Comparison of ENCODE assay signal across 51 mouse cellular contexts in genomic region chr3:92607392-92607791, GRCm38 (mm10). TPM values are rescaled to one million over a fixed set of nuclear protein-coding genes. Genes with fewer than 3 reads are reported as not detected.
"Had no signal": no experiment of that assay in that cellular context is flagged by ENCODE, and none has a peak within 500 bp of the region (broad histone marks: within the 10 kb centered on the region; RNA-seq: fewer than 3 reads in every experiment).

Gene 2210017I01Rik, minus strand, starts transcription at chr3:92607492.

- H3K9me3 ChIP-seq: heart, embryonic 10.5 days; heart, embryonic 12.5 days; heart, embryonic 13.5 days; heart, embryonic 15.5 days; hindbrain, embryonic 10.5 days; hindbrain, embryonic 12.5 days; hindbrain, embryonic 13.5 days; hindbrain, embryonic 15.5 days; intestine, embryonic 15.5 days; kidney, embryonic 15.5 days had no signal

- ATAC-seq: hindbrain, embryonic 16.5 days; hindbrain, postnatal 0 days; inflammation-experienced regulatory T-cells, adult 6 months; intestine, embryonic 15.5 days; intestine, embryonic 16.5 days; intestine, postnatal 0 days had no signal

- DNase-seq: heart, postnatal 10 days; heart, postnatal 14 days; heart, postnatal 36 days; heart, postnatal 4 days; kidney, adult 11 months; kidney, adult 18-20 months; kidney, adult 2 months; kidney, adult 8-10 months; kidney, adult 9 months; kidney, postnatal 10 days; kidney, postnatal 14 days; kidney, postnatal 25 days; kidney, postnatal 36 days; kidney, postnatal 4 days; layer of hippocampus, adult 9-11 months; layer of hippocampus, postnatal 36 days had no signal

- H3K4me1 ChIP-seq: heart, embryonic 10.5 days; heart, embryonic 12.5 days; heart, embryonic 13.5 days; heart, embryonic 15.5 days; hindbrain, embryonic 10.5 days; hindbrain, embryonic 12.5 days; hindbrain, embryonic 13.5 days; hindbrain, embryonic 15.5 days; intestine, embryonic 15.5 days; kidney, embryonic 15.5 days had no signal

- H3K27ac ChIP-seq: heart, embryonic 10.5 days; heart, embryonic 13.5 days; heart, embryonic 15.5 days; hindbrain, embryonic 10.5 days; hindbrain, embryonic 12.5 days; hindbrain, embryonic 13.5 days; hindbrain, embryonic 14.5 days; hindbrain, embryonic 15.5 days; hindbrain, postnatal 0 days; intestine, embryonic 15.5 days; kidney, embryonic 15.5 days; kidney, postnatal 0 days; layer of hippocampus, adult 2 months had no signal

- H3K27me3 ChIP-seq: heart, embryonic 12.5 days; heart, embryonic 13.5 days; heart, embryonic 15.5 days; hindbrain, embryonic 12.5 days; hindbrain, embryonic 13.5 days; hindbrain, embryonic 15.5 days; intestine, embryonic 15.5 days; kidney, embryonic 15.5 days had no signal

- H3K4me2 ChIP-seq: heart, embryonic 11.5 days; heart, embryonic 12.5 days; heart, embryonic 13.5 days; heart, embryonic 15.5 days; hindbrain, embryonic 12.5 days; hindbrain, embryonic 13.5 days; hindbrain, embryonic 14.5 days; hindbrain, embryonic 15.5 days; intestine, embryonic 15.5 days; kidney, embryonic 15.5 days had no signal

- H3K4me3 ChIP-seq: heart, embryonic 10.5 days; heart, embryonic 12.5 days; heart, embryonic 13.5 days; heart, embryonic 15.5 days; hindbrain, embryonic 10.5 days; hindbrain, embryonic 12.5 days; hindbrain, embryonic 13.5 days; hindbrain, embryonic 15.5 days; intestine, embryonic 15.5 days; kidney, embryonic 15.5 days; layer of hippocampus, adult 2 months had no signal

- H3K9ac ChIP-seq: heart, embryonic 12.5 days; heart, embryonic 13.5 days; heart, embryonic 15.5 days; hindbrain, embryonic 12.5 days; hindbrain, embryonic 13.5 days; hindbrain, embryonic 14.5 days; hindbrain, embryonic 15.5 days; intestine, embryonic 15.5 days; kidney, embryonic 15.5 days had no signal

- H3K36me3 ChIP-seq: heart, embryonic 10.5 days; heart, embryonic 12.5 days; heart, embryonic 13.5 days; heart, embryonic 15.5 days; hindbrain, embryonic 10.5 days; hindbrain, embryonic 12.5 days; hindbrain, embryonic 13.5 days; hindbrain, embryonic 15.5 days; intestine, embryonic 15.5 days; kidney, embryonic 15.5 days had no signal

RNA-seq across cellular contexts. Expression of gene 2210017I01Rik, which starts in this region (rescaled TPM):
- total RNA-seq: heart, postnatal 10 days; heart, postnatal 14 days; heart, postnatal 25 days; heart, postnatal 36 days; heart, postnatal 4 days; hematopoietic stem cell, adult 5-6 weeks; hindbrain, postnatal 0 days; layer of hippocampus, adult 18-20 months; layer of hippocampus, adult 2 months; layer of hippocampus, adult 8-10 months; layer of hippocampus, postnatal 10 days; layer of hippocampus, postnatal 14 days; layer of hippocampus, postnatal 25 days; layer of hippocampus, postnatal 36 days; left cerebral cortex, adult 18-20 months had no signal
- polyA plus RNA-seq: heart, embryonic 10.5 days; heart, embryonic 11.5 days; heart, embryonic 12.5 days; heart, embryonic 13.5 days; heart, embryonic 14.5 days; heart, embryonic 15.5 days; heart, embryonic 16.5 days; heart, postnatal 0 days; hindbrain, embryonic 10.5 days; hindbrain, embryonic 11.5 days; hindbrain, embryonic 12.5 days; hindbrain, embryonic 13.5 days; hindbrain, embryonic 14.5 days; hindbrain, embryonic 15.5 days; hindbrain, embryonic 16.5 days; hindbrain, postnatal 0 days; inflammation-experienced regulatory T-cells, adult 6 months; intestine, embryonic 14.5 days; intestine, embryonic 15.5 days; intestine, embryonic 16.5 days; kidney, adult 2 months; kidney, embryonic 14.5 days; kidney, embryonic 15.5 days; kidney, embryonic 16.5 days; kidney, postnatal 0 days; large intestine, adult 2 months had no signal
